Mouse (Mus musculus) embryonic facial prominence, embryonic 12.5 days (tissue): ENCODE data around the gene S100a2. TPM values are rescaled to one million over a fixed set of nuclear protein-coding genes. Genes with fewer than 3 reads are reported as not detected.

Experiments used
- ATAC-seq: fragments of 200-750 bp; cut with Nextera tagmentation; 2 replicates; pipeline ENCODE4 v1.8.0; 2017; ENCODE audit not compliant: insufficient number of reproducible peaks, insufficient read depth, low FRiP score, low TSS enrichment
- H3K27ac ChIP-seq: fragments of 300-500 bp; sonication (generic); 2 replicates; pipeline ENCODE4 v1.5.1; 2016; ENCODE audit warnings: mild to moderate bottlenecking
- H3K27me3 ChIP-seq: fragments of 300-500 bp; sonication (generic); 2 replicates; pipeline ENCODE4 v1.6.1; 2016; ENCODE audit warnings: mild to moderate bottlenecking, moderate library complexity
- H3K36me3 ChIP-seq: fragments of 300-500 bp; sonication (generic); 2 replicates; pipeline ENCODE4 v1.6.1; 2016; ENCODE audit warnings: mild to moderate bottlenecking
- H3K4me1 ChIP-seq: fragments of 300-500 bp; sonication (generic); 2 replicates; pipeline ENCODE4 v1.6.1; 2016
- H3K4me2 ChIP-seq: fragments of 300-500 bp; sonication (generic); replicated peaks from 2 replicates; pipeline ENCODE4 v1.6.1; 2016; ENCODE audit warnings: mild to moderate bottlenecking, moderate library complexity
- H3K4me3 ChIP-seq: fragments of 300-500 bp; sonication (generic); 2 replicates; pipeline ENCODE4 v1.5.1; 2016; ENCODE audit warnings: mild to moderate bottlenecking
- H3K9ac ChIP-seq: fragments of 300-500 bp; sonication (generic); 2 replicates; pipeline ENCODE4 v1.6.1; 2016; ENCODE audit warnings: mild to moderate bottlenecking, moderate library complexity
- H3K9me3 ChIP-seq: fragments of 300-500 bp; sonication (generic); 2 replicates; pipeline ENCODE4 v1.6.1; 2016; ENCODE audit warnings: mild to moderate bottlenecking, moderate library complexity
- WGBS: fragments of 180-500 bp; shearing (Covaris S2); methylation state at CpG from one replicate; pipeline ENCODE4 v1.1.7; 2016; 5-methylcytosine and 5-hydroxymethylcytosine counted together
- polyA plus RNA-seq: library from polyadenylated mRNA; unstranded; fragments of >200 nt; fragmentation: Nextera tagmentation; extraction: Ambion mirVana; gene quantifications from 2 replicates; pipeline ENCODE4 v1.2.1, GENCODE M21; 2016

The S100a2 gene
- polyA plus RNA-seq, 1 experiment from 2014 or later: not detected

DNA sequence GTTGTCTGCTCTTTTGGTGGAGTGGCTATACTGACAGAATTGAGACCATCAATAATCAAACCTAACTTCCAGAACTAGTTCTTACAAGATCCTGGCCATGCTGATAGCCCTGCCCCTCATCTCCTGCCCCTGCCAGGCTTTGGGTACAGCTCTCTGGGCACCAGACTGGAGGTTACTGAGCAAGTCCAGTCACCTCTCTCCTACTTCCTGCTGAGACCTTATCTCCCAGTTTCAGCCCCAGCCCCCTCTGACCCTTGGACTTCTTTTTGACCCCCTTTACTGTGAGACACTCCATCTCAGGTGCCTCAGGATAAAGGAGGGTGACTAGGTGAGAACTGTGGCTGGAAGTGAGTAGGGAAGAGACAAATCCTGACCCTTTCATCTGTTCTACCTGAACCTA, 19.1 kb downstream of the S100a2 start:
- Histone ChIP-seq H3K4me2 (no peak overlapping the region), H3K27ac (no peak overlapping the region), H3K9ac (no peak overlapping the region), H3K4me3 (no peak overlapping the region), H3K27me3 (peaks cover 2% of the 10 kb centered on the region; the same call in 1 of the 2 replicates), H3K9me3 (no peaks in the 10 kb centered on the region), H3K36me3 (no peaks in the 10 kb centered on the region), H3K4me1 (peaks cover 41% of the 10 kb centered on the region)
- no peak for ATAC-seq

DNA sequence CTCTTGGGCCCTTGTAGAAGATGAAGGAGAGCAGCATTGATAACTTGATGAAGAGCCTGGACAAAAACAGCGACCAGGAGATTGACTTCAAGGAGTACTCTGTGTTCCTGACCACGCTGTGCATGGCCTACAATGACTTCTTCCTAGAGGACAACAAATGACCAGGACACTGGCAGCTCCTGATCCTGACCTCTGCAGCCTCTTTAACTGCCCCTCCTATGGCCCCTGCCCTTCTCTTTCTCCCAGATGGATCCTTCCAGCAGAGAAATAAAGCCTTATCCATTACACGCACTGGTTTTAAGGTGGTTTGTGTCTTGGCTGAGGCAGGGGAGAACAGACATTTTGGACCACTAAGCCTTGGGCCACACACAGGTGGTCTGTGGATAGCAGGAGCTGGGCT, 21.4 kb downstream of the S100a2 start:
- Histone ChIP-seq H3K4me1 (peaks cover 23% of the 10 kb centered on the region; the same call in 1 of the 2 replicates), H3K9me3 (no peaks in the 10 kb centered on the region), H3K27ac (no peak overlapping the region), H3K4me2 (no peak overlapping the region), H3K36me3 (no peaks in the 10 kb centered on the region), H3K9ac (no peak overlapping the region), H3K4me3 (no peak overlapping the region), H3K27me3 (peaks cover 2% of the 10 kb centered on the region; the same call in 1 of the 2 replicates)
- ATAC-seq: no peak
- 92% methylated on average over 3 of the region's 3 CpGs for WGBS

DNA sequence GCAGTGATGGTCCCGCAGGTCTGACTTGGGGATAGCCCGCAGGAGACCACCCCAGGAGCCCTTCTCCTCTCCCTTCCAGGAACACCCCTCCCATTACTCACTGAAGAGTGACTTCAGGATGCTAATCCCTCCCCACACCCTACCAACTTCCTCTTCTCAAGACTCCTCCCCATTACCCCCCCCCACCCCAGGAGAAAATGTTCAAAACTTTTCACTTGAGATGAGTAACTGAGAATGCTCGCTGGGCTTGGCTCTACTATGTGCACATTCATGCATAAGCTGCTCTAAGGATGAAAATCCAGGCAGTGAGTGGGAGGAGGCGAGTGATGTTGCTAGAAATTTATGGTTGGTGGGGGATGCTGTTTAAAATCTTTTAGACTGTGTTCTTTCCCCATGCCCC, 22.0 kb downstream of the S100a2 start:
- Histone ChIP-seq H3K9me3 (no peaks in the 10 kb centered on the region), H3K9ac (no peak overlapping the region), H3K27ac (no peak overlapping the region), H3K4me1 (peaks cover 23% of the 10 kb centered on the region; the same call in 1 of the 2 replicates), H3K36me3 (no peaks in the 10 kb centered on the region), H3K27me3 (peaks cover 2% of the 10 kb centered on the region; the same call in 1 of the 2 replicates), H3K4me2 (no peak overlapping the region), H3K4me3 (no peak overlapping the region)
- ATAC-seq: no peak
- WGBS: 72% methylated on average over 4 of the region's 4 CpGs

DNA sequence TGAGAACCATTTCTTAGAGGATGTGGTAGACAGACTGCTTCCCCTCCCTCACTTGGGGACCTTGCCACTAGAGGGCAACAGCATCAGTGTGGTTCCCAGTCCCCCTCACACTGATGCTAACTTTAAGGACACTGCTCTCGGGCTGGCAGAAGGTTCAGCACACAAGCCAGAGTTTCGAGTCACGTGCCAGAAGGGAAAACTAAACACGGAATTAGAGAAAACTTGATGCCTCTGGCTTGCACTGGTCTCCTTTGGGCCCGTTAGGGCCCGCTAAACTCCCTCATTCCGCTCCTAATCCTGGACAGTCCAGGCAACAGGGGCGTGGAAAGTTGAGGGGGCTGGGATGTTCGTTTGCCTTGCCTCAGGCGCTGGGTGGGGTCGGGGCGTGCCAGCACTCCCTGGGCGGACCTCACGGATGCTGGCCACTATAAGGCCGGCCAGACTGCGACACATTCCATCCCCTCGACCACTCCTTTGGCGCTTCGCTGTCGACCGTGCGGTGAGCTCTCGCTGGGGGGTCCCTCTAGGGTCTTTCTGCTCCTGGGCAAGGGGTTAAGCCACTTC, 22.8 kb downstream of the S100a2 start, which contains the start of gene S100a6:
Gene S100a6, plus strand, starts transcription at position 155 of the 564 bp plus-strand sequence.
- Histone ChIP-seq H3K4me3 (peak within 1 kb of the TSS; percentile 31), H3K9me3 (no peaks in the 10 kb centered on the region), H3K27ac (no peak within 1 kb of the TSS), H3K9ac (peak within 1 kb of the TSS; percentile 31), H3K36me3 (no peaks in the 10 kb centered on the region), H3K4me1 (peaks cover 23% of the 10 kb centered on the region; the same call in 1 of the 2 replicates), H3K4me2 (peak within 1 kb of the TSS; percentile 60), H3K27me3 (peaks cover 2% of the 10 kb centered on the region; the same call in 1 of the 2 replicates)
- under 1% methylated on average over 23 of the region's 23 CpGs for WGBS
- ATAC-seq: peak; percentile 49; the same call in 1 of the 2 replicates

DNA sequence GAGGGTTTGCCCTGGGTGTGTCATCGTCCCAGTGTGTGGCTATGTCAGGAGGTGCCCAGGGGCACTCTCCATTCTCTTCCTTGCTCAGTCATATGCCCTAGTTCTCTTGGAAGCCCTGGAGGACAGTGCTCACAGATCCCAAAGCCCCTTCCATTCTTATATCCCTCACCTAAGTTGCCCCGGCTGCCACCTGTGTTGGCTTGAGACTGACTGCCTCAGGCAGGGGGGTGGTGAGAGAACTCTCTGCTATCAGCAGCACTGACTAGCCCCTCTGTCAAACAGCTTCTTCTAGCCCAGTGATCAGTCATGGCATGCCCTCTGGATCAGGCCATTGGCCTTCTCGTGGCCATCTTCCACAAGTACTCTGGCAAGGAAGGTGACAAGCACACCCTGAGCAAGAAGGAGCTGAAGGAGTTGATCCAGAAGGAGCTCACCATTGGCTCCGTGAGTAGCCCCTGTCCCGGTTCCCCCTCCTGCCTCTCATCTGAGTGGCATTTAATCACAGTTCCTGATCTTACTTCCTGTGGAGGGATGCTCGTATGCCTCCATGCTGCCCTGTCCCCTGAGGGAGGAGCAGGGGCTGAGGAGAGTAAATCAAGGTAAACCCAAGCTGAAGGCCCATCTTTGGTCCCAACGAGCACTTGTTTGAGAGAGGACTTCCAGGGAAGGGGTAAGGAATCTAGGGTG, 23.6 kb downstream of the S100a2 start:
- WGBS: 50% methylated on average over 7 of the region's 7 CpGs
- no peak for ATAC-seq
- H3K4me3 ChIP-seq: 0 out of 2 replicates have a peak overlapping the region, but pooled peaks have one; percentile 31
- H3K9ac ChIP-seq: no peak overlapping the region
- H3K4me2 ChIP-seq: peak overlapping the region; percentile 60
- H3K27me3 ChIP-seq: peaks cover 2% of the 10 kb centered on the region; the same call in 1 of the 2 replicates
- peaks cover 23% of the 10 kb centered on the region; the same call in 1 of the 2 replicates for H3K4me1 ChIP-seq
- H3K9me3 ChIP-seq: no peaks in the 10 kb centered on the region
- H3K36me3 ChIP-seq: no peaks in the 10 kb centered on the region
- no peak overlapping the region for H3K27ac ChIP-seq

DNA sequence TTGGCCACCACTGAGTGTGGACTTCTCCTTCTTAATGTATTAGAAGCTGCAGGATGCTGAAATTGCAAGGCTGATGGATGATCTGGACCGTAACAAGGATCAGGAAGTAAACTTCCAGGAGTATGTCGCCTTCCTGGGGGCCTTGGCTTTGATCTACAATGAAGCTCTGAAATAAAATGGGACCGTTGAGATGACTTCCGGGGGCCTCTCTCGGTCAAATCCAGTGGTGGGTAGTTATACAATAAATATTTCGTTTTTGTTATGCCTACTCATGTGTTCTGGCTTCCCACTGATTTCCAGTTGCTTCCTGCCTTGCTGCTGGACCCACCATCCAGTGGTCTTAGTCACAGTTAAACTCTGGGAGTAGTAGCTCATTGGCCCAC, 24.1 kb downstream of the S100a2 start:
- Histone ChIP-seq H3K4me3 (no peak overlapping the region), H3K36me3 (no peaks in the 10 kb centered on the region), H3K9me3 (no peaks in the 10 kb centered on the region), H3K27me3 (peaks cover 2% of the 10 kb centered on the region; the same call in 1 of the 2 replicates), H3K9ac (no peak overlapping the region), H3K27ac (no peak overlapping the region), H3K4me2 (no peak overlapping the region), H3K4me1 (peaks cover 23% of the 10 kb centered on the region; the same call in 1 of the 2 replicates)
- ATAC-seq: no peak
- WGBS: 85% methylated on average over 6 of the region's 6 CpGs

DNA sequence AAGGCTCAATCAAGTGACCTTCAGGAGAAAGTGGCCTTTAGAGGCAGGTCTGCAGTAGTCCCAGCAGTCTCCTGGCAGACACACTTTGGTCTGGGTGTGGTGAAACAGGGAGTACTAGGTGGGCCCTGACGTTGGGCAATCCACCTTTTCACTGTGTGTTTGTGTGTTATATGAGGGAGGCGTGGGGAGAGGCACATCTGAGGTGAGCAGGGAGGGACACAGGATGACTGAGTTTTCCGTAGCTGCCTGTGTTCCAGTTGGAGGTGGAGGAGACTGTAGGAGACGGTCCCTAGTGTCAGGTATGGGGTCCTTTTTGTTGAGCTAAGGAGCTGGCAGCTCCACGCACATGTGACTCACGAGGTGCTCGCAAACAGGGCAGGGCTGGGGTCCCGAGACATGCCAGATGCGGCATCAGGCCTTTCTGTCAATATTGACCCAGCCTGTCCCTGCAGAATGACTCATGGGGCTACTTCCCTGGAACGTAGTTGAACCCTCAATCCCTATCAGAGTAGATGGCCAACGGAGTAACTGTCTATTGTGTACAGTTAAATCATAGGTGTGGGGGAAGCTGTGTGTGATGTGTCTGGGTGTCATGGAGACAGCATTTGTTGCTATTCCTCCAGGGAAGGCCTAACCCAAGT, 24.7 kb downstream of the S100a2 start:
- Histone ChIP-seq H3K27me3 (peaks cover 2% of the 10 kb centered on the region; the same call in 1 of the 2 replicates), H3K9ac (no peak overlapping the region), H3K4me3 (no peak overlapping the region), H3K4me1 (peaks cover 23% of the 10 kb centered on the region; the same call in 1 of the 2 replicates), H3K4me2 (no peak overlapping the region), H3K27ac (no peak overlapping the region), H3K9me3 (no peaks in the 10 kb centered on the region), H3K36me3 (no peaks in the 10 kb centered on the region)
- 81% methylated on average over 11 of the region's 11 CpGs for WGBS
- ATAC-seq: no peak

DNA sequence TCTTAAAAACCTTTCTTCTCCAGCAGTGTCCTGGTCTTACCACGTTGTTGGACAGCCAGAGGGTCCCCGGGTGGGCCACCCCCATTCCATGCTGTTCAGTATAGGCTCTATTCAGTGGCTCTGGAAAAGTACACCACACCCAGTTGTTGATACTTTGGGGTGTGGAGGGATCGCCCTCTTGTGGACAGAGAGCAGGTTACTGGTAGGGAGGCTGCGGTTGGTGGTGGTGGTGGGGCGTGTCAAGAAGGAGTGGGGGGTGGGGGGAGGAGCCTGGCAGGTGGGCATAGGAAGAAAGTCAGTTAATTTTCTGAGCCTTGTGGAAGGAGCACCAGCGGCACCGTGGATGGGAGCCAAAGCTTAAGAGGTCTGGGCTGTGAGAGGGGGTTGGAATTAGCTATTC, 25.4 kb downstream of the S100a2 start:
- H3K9ac ChIP-seq: no peak overlapping the region
- WGBS: 11% methylated on average over 7 of the region's 7 CpGs
- H3K4me3 ChIP-seq: no peak overlapping the region
- H3K4me2 ChIP-seq: no peak overlapping the region
- H3K4me1 ChIP-seq: peaks cover 23% of the 10 kb centered on the region; the same call in 1 of the 2 replicates
- H3K36me3 ChIP-seq: no peaks in the 10 kb centered on the region
- H3K27me3 ChIP-seq: peaks cover 2% of the 10 kb centered on the region; the same call in 1 of the 2 replicates
- H3K27ac ChIP-seq: no peak overlapping the region
- peak; percentile 65; the same call in 1 of the 2 replicates for ATAC-seq
- H3K9me3 ChIP-seq: no peaks in the 10 kb centered on the region

DNA sequence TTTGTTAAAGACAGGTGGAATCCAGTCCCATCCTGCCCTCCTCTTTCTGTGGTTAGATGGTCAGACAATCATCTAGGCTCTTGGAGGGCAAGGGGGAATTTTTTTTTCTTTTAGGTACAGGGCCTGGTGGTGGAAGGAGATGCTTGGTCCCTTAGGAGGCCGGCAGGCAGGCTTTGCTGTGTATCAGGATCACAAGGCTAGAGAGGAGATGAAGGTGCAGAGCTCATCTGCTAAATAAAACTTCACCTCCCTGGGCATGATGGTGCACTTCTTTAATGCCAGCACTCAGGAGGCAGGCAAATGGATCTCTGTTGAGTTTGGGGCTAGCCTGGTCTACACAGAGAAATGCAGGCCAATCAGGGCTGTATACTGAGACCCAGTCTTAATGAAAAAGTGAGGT, 25.9 kb downstream of the S100a2 start:
- H3K9ac ChIP-seq: no peak overlapping the region
- WGBS: 68% methylated on average over 1 of the region's 1 CpGs
- H3K4me2 ChIP-seq: no peak overlapping the region
- H3K9me3 ChIP-seq: no peaks in the 10 kb centered on the region
- peaks cover 2% of the 10 kb centered on the region; the same call in 1 of the 2 replicates for H3K27me3 ChIP-seq
- peaks cover 19% of the 10 kb centered on the region; the same call in 1 of the 2 replicates for H3K4me1 ChIP-seq
- no peaks in the 10 kb centered on the region for H3K36me3 ChIP-seq
- no peak for ATAC-seq
- no peak overlapping the region for H3K4me3 ChIP-seq
- no peak overlapping the region for H3K27ac ChIP-seq

DNA sequence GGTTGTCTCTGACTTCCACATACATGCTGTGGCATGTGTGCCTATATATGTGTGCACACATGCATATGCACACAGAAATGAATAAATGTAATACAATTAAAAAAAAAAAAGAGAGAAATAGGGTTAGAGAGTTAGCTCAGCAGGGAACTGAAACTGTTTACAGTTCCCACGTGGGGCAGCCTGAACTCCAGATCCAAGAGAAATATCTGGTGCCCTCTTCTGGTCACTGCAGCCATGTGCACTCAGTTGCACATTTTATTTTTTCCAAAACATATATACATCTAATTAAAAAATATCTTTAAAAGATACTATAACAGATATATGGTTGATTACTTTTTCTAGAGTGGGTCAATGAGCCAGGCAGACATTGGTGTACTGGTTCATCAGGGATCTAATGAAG, 27.5 kb downstream of the S100a2 start:
- WGBS: 16% methylated on average over 1 of the region's 1 CpGs

DNA sequence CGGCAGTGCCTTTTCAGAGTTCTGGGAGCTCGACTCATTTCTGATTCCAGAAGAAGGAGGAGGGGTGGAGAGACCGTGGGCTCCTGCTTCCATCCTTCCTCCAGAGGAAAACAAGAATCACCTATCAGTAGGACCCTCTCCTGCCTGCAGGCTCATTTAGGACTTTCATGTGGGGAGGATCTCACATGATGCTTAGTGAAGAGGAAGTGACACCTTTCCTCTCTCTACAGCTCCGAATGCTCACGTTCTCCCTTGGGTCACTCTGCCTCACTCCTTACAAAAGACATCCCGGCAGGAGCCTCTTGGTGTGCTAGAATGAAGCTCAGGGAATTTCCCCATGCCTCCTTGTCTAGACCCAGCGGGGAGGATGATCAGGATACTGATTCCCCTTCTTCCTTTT, 31.5 kb downstream of the S100a2 start:
- Histone ChIP-seq H3K9me3 (no peaks in the 10 kb centered on the region), H3K4me2 (no peak overlapping the region), H3K9ac (no peak overlapping the region), H3K27me3 (no peaks in the 10 kb centered on the region), H3K4me3 (no peak overlapping the region), H3K36me3 (no peaks in the 10 kb centered on the region), H3K4me1 (peaks cover 13% of the 10 kb centered on the region), H3K27ac (no peak overlapping the region)
- WGBS: 50% methylated on average over 7 of the region's 7 CpGs
- ATAC-seq: no peak

More for the DNA sequence above, 27.5 kb downstream of the S100a2 start:
- Histone ChIP-seq H3K36me3 (no peaks in the 10 kb centered on the region), H3K9me3 (no peaks in the 10 kb centered on the region), H3K27me3 (peaks cover 2% of the 10 kb centered on the region; the same call in 1 of the 2 replicates), H3K9ac (no peak overlapping the region), H3K27ac (no peak overlapping the region), H3K4me2 (no peak overlapping the region), H3K4me1 (peaks cover 19% of the 10 kb centered on the region; the same call in 1 of the 2 replicates), H3K4me3 (no peak overlapping the region)
- no peak for ATAC-seq
